Mouse (Mus musculus): ENCODE measurements around the gene Zic1. TPM values are rescaled to one million over a fixed set of nuclear protein-coding genes. Genes with fewer than 3 reads are reported as not detected.
A peak's percentile ranks its signal among the peaks of the same experiment; 100 is the strongest.

Gene Zic1
- not detected in 2 replicates for polyA plus RNA-seq (2015; fragmentation: Nextera tagmentation; extraction: Ambion mirVana)

DNA sequence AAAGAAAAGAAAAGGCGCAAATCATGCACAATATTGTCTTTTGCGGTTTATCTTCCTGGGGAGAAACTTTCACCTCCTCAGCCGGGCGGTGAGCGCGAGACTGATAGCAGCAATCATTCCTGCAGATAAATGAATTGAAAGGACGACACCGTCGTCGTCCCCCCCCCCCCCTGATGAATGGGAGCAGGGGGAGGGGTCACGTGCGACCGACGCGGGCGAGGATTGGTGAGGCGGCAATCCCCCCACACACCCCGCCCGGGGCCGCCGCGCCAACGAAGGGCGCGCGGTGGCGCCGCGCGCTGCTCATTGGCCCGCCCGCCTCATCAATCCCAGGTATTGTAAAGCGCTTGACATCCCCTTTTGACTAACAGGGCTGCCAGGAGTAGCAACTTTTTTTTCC lies at the start of gene Zic1:
Gene Zic1 (minus strand): TSS at position 147 of the 400 bp plus-strand sequence.
- no peak for ATAC-seq
- Histone ChIP-seq H3K27me3 (replicated peaks; ENCODE audit: control insufficient read depth, insufficient read depth, low read length) (peaks cover 94% of the 10 kb centered on the region), H3K4me1 (replicated peaks; ENCODE audit: control insufficient read depth, insufficient read depth, low read length) (0 out of 2 replicates have a peak, but pooled peaks cover 4% of the 10 kb centered on the region)

DNA sequence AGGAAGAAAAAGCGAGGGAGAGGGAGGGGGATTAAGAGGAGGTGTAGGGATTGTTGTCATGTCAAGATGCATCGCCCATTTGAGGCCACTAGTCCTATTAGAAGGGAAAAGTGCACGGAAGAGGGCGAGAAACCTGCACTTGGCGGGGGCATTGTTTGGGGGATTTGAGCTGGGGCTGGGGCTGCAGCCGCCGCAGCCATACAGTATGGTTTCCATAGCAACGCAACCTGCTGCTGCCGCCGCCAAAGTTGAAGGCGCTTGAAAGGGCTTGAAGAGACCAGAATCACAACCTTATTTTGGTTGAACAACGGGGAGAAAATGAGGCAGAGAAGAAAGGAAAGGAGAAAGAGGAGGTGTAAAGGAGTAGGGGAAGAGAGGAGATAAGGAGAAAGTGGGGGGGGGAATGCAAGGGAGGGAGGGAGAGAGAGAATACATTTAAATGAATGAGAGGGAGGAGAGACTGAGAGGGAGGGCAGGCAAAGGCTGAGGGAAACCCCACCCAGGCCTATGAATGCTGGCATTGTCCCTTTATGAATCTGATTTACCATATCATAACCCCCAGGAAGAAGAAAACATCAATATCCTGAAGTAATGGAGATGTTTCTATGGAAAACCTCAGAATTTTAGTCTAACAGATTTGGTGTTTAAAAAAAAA lies 48.5 kb upstream of the Zic1 start:
- TF ChIP-seq CTCF (IDR thresholded peaks at IDR 0.05; ENCODE audit: low read depth): no peak
- Histone ChIP-seq H3K9me3 (ENCODE audit: control insufficient read depth) (no peaks in the 10 kb centered on the region), H3K4me1 (replicated peaks; ENCODE audit: control insufficient read depth, insufficient read depth, low read length) (no peaks in the 10 kb centered on the region), H3K36me3 (ENCODE audit: control insufficient read depth, insufficient read depth) (no peaks in the 10 kb centered on the region), H3K27me3 (replicated peaks; ENCODE audit: control insufficient read depth, insufficient read depth, low read length) (peaks cover 21% of the 10 kb centered on the region), H3K4me2 (replicated peaks; ENCODE audit: low read depth) (no peak overlapping the region), H3K9ac (ENCODE audit: low read depth, low read length) (no peak overlapping the region), H3K27ac (ENCODE audit: low read depth, low read length) (no peak overlapping the region), H3K4me3 (ENCODE audit: low read depth, low read length) (no peak overlapping the region)
- ATAC-seq: no peak
- WGBS: 1% methylated on average over 12 of the region's 12 CpGs

More for the DNA sequence above, at the start of gene Zic1:
- under 1% methylated on average over 33 of the region's 33 CpGs for WGBS
- no peak within 1 kb of the TSS for H3K27ac ChIP-seq (ENCODE audit: low read depth, low read length)
- H3K36me3 ChIP-seq (ENCODE audit: control insufficient read depth, insufficient read depth): no peaks in the 10 kb centered on the region
- H3K9me3 ChIP-seq (ENCODE audit: control insufficient read depth): no peaks in the 10 kb centered on the region
- H3K9ac ChIP-seq (ENCODE audit: low read depth, low read length): no peak within 1 kb of the TSS
- no peak for TF ChIP-seq CTCF (IDR thresholded peaks at IDR 0.05; ENCODE audit: low read depth)
- peak within 1 kb of the TSS; percentile 64 for H3K4me2 ChIP-seq (replicated peaks; ENCODE audit: low read depth)
- H3K4me3 ChIP-seq (ENCODE audit: low read depth, low read length): peak within 1 kb of the TSS; percentile 39

DNA sequence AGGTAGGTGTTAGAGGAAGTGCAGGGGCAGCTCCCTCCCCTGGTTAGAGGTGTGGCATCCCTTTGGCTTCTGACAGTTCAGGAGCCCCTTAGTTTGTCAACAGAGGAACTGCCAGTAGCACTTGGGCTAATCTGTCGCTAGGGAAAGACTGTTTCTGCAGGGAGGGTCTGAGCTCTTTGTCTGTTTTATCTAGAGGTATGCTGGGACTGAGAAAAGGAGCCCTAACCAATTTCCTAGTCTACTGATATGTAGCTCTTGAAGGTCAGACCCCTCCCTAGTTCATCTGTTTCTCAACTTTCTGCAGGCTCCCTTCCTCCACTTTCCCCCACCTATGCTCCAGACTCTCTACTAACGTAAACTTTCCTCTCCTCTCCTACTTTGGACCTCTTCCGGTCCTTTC lies 44.2 kb upstream of the Zic1 start:
- Histone ChIP-seq H3K9ac (ENCODE audit: low read depth, low read length) (no peak overlapping the region), H3K27ac (ENCODE audit: low read depth, low read length) (no peak overlapping the region), H3K4me3 (ENCODE audit: low read depth, low read length) (no peak overlapping the region), H3K36me3 (ENCODE audit: control insufficient read depth, insufficient read depth) (no peaks in the 10 kb centered on the region), H3K27me3 (replicated peaks; ENCODE audit: control insufficient read depth, insufficient read depth, low read length) (peaks cover 52% of the 10 kb centered on the region), H3K9me3 (ENCODE audit: control insufficient read depth) (no peaks in the 10 kb centered on the region), H3K4me2 (replicated peaks; ENCODE audit: low read depth) (no peak overlapping the region), H3K4me1 (replicated peaks; ENCODE audit: control insufficient read depth, insufficient read depth, low read length) (no peaks in the 10 kb centered on the region)
- 4% methylated on average over 3 of the region's 3 CpGs for WGBS
- ATAC-seq: no peak
- TF ChIP-seq CTCF (IDR thresholded peaks at IDR 0.05; ENCODE audit: low read depth): no peak

DNA sequence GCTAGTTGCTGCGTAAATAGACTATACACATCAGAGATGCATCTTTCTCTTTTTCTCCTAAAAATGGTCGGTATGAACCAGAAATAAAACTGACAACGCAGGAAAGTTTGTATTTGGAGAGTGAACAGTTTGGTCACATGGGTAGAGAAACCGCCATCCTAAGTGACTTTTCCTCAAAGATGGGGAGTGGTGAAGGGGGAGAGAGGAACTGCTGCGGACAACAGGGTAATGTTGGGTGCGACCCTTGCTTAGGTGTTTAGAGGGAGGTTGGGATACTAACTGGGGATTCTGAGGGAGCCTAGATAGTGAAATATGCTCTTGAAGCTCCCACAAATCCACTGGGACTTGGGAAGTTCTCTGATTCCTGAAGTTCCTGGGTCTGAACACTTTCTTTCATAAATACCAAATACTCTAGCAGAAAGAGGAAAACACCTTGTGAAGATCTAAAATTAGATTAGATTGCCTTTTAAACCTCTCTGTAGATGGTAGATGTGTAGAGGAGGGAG lies 40.7 kb upstream of the Zic1 start:
- Histone ChIP-seq H3K9me3 (ENCODE audit: control insufficient read depth) (no peaks in the 10 kb centered on the region), H3K4me3 (ENCODE audit: low read depth, low read length) (no peak overlapping the region), H3K4me2 (replicated peaks; ENCODE audit: low read depth) (no peak overlapping the region), H3K36me3 (ENCODE audit: control insufficient read depth, insufficient read depth) (no peaks in the 10 kb centered on the region), H3K9ac (ENCODE audit: low read depth, low read length) (no peak overlapping the region), H3K4me1 (replicated peaks; ENCODE audit: control insufficient read depth, insufficient read depth, low read length) (no peaks in the 10 kb centered on the region), H3K27me3 (replicated peaks; ENCODE audit: control insufficient read depth, insufficient read depth, low read length) (peaks cover 82% of the 10 kb centered on the region), H3K27ac (ENCODE audit: low read depth, low read length) (no peak overlapping the region)
- ATAC-seq: no peak
- WGBS: 0% methylated on average over 6 of the region's 6 CpGs
- TF ChIP-seq CTCF (IDR thresholded peaks at IDR 0.05; ENCODE audit: low read depth): no peak

DNA sequence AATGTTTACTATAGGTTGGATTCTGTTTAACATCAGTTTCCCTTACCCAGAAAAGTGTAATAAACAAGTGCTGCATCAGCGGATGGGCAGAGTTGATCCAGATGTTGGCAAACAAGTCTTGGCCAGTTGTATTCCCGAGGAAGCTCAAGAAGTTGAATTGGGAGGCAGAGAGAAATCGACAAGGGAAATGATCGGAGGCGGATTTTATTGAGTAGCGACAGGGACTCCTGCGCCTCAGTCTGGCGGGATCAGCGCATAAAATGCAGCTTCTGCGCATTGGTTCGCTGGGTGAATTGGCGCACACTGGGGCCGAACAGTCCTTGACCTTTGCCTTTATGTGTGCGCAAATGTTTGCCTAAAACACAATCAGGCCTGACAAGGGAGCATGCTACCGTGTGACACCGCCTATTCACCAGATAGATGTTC lies 40.2 kb upstream of the Zic1 start:
- H3K9me3 ChIP-seq (ENCODE audit: control insufficient read depth): no peaks in the 10 kb centered on the region
- H3K27me3 ChIP-seq (replicated peaks; ENCODE audit: control insufficient read depth, insufficient read depth, low read length): peaks cover 86% of the 10 kb centered on the region
- H3K36me3 ChIP-seq (ENCODE audit: control insufficient read depth, insufficient read depth): no peaks in the 10 kb centered on the region
- no peak overlapping the region for H3K4me3 ChIP-seq (ENCODE audit: low read depth, low read length)
- H3K4me2 ChIP-seq (replicated peaks; ENCODE audit: low read depth): no peak overlapping the region
- no peaks in the 10 kb centered on the region for H3K4me1 ChIP-seq (replicated peaks; ENCODE audit: control insufficient read depth, insufficient read depth, low read length)
- WGBS: under 1% methylated on average over 16 of the region's 16 CpGs
- no peak for TF ChIP-seq CTCF (IDR thresholded peaks at IDR 0.05; ENCODE audit: low read depth)
- no peak overlapping the region for H3K9ac ChIP-seq (ENCODE audit: low read depth, low read length)
- ATAC-seq: no peak
- no peak overlapping the region for H3K27ac ChIP-seq (ENCODE audit: low read depth, low read length)

DNA sequence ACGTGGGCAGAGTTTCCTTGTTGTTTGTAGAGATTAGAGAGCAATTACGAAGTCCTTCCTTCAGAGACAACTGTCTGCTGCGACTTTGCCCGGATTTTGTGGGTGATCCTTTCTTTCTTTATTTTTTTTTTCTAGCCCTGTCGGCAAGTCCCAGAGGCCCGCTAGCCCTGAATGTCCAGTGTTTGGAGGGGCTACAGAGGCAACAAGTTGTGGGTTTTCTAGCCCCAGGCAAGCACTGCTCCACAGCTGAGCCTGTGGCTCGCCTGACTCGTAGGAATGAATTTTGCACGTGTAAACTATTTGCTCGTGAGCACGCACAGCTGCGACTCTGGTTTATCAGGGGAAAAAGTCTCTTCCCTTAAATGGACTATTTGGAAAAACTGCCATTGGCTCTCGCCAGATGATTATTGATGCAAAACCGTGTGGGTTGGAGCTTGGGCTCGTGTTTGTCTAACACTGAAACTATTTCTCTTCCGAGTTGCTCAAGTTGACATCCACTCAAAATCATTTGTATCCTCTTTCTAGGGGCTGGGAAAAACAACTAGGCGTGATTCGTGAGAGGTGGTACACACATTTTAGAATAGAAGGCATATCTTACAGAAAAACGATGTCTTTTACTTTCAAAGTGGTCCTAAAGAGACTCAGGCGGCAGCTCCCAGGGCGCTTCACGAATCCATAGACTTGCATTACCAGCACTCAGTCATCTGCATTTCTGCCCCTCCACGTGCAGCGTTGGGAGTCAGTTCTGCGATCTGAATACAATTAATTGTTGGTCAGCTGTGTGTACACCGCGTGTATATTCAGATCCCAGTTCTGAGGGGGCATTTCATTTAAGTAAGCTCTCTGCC lies 39.5 kb upstream of the Zic1 start:
- WGBS: 1% methylated on average over 27 of the region's 27 CpGs
- Histone ChIP-seq H3K9me3 (ENCODE audit: control insufficient read depth) (no peaks in the 10 kb centered on the region), H3K27ac (ENCODE audit: low read depth, low read length) (no peak overlapping the region), H3K4me1 (replicated peaks; ENCODE audit: control insufficient read depth, insufficient read depth, low read length) (no peaks in the 10 kb centered on the region), H3K27me3 (replicated peaks; ENCODE audit: control insufficient read depth, insufficient read depth, low read length) (peaks cover 86% of the 10 kb centered on the region), H3K36me3 (ENCODE audit: control insufficient read depth, insufficient read depth) (no peaks in the 10 kb centered on the region), H3K4me2 (replicated peaks; ENCODE audit: low read depth) (no peak overlapping the region), H3K9ac (ENCODE audit: low read depth, low read length) (no peak overlapping the region), H3K4me3 (ENCODE audit: low read depth, low read length) (no peak overlapping the region)
- no peak for ATAC-seq
- no peak for TF ChIP-seq CTCF (IDR thresholded peaks at IDR 0.05; ENCODE audit: low read depth)
